10 mouse cellular contexts compared by ENCODE assay signal in genomic region chr11:83263146-83263545, GRCm38 (mm10). TPM values are rescaled to one million over a fixed set of nuclear protein-coding genes. Genes with fewer than 3 reads are reported as not detected.
DNase-seq lines count a peak whose midpoint lies in the region; ATAC-seq lines count a peak whose summit lies in the region.
"Had no signal": no experiment of that assay in that cellular context is flagged by ENCODE, and none has a peak within 500 bp of the region (broad histone marks: within the 10 kb centered on the region; RNA-seq: fewer than 3 reads in every experiment).

No protein-coding gene starts in this region.

- no peaks in the 10 kb centered on the region for H3K27me3 ChIP-seq in hindbrain, embryonic 14.5 days (ENCODE audit: control insufficient read depth, insufficient read depth, low read length)
- no peaks in the 10 kb centered on the region for H3K27me3 ChIP-seq in hindbrain, embryonic 12.5 days
- no peaks in the 10 kb centered on the region for H3K27me3 ChIP-seq in forebrain, embryonic 13.5 days

- peak; percentile 26 for DNase-seq in hindbrain, embryonic 14.5 days (ENCODE audit: low spot score)
- DNase-seq in ES-CJ7 (ENCODE audit: low read depth, low spot score), result peak; percentile 48
- DNase-seq in embryo, embryonic 11 days, result peak; percentile 41
- no peak for DNase-seq in cerebellum, adult 9-11 months
- DNase-seq in testis, postnatal 10 days (ENCODE audit: low spot score), result no peak
- DNase-seq: gastrocnemius, postnatal 36 days had no signal

- no peak for ATAC-seq in hindbrain, embryonic 14.5 days (ENCODE audit: low FRiP score)
- ATAC-seq in hindbrain, embryonic 12.5 days (ENCODE audit: low FRiP score), result no peak
- 0 out of 2 replicates have a peak, but pooled peaks have one; percentile 61 for ATAC-seq in monocyte, adult 5-6 weeks (replicated peaks; ENCODE audit: insufficient number of reproducible peaks, low FRiP score, low TSS enrichment, poor library complexity, severe bottlenecking)
- ATAC-seq in forebrain, embryonic 13.5 days, result no peak

- H3K36me3 ChIP-seq in hindbrain, embryonic 14.5 days (replicated peaks; ENCODE audit: control insufficient read depth, insufficient read depth), result no peaks in the 10 kb centered on the region
- no peaks in the 10 kb centered on the region for H3K36me3 ChIP-seq in hindbrain, embryonic 12.5 days
- H3K36me3 ChIP-seq in forebrain, embryonic 13.5 days (ENCODE audit: poor library complexity, severe bottlenecking), result no peaks in the 10 kb centered on the region
- H3K36me3 ChIP-seq: limb, embryonic 10.5 days had no signal

- WGBS in hindbrain, embryonic 14.5 days, result 64% methylated on average over 3 of the region's 3 CpGs
- 59% methylated on average over 3 of the region's 3 CpGs for WGBS in hindbrain, embryonic 12.5 days
- WGBS in forebrain, embryonic 13.5 days, result 58% methylated on average over 3 of the region's 3 CpGs

- no peak overlapping the region for H3K9ac ChIP-seq in hindbrain, embryonic 14.5 days
- H3K9ac ChIP-seq in hindbrain, embryonic 12.5 days, result no peak overlapping the region
- H3K9ac ChIP-seq in forebrain, embryonic 13.5 days, result no peak overlapping the region

- no peak overlapping the region for H3K27ac ChIP-seq in hindbrain, embryonic 14.5 days
- H3K27ac ChIP-seq in hindbrain, embryonic 12.5 days, result no peak overlapping the region
- no peak overlapping the region for H3K27ac ChIP-seq in forebrain, embryonic 13.5 days
- H3K27ac ChIP-seq: limb, embryonic 10.5 days had no signal

- no peaks in the 10 kb centered on the region for H3K9me3 ChIP-seq in hindbrain, embryonic 14.5 days (ENCODE audit: control insufficient read depth, low read length)
- H3K9me3 ChIP-seq in hindbrain, embryonic 12.5 days (replicated peaks), result no peaks in the 10 kb centered on the region
- H3K9me3 ChIP-seq in forebrain, embryonic 13.5 days (replicated peaks), result no peaks in the 10 kb centered on the region
- H3K9me3 ChIP-seq: limb, embryonic 10.5 days had no signal

- no peaks in the 10 kb centered on the region for H3K4me1 ChIP-seq in hindbrain, embryonic 14.5 days (replicated peaks; ENCODE audit: control insufficient read depth, insufficient read depth, low read length)
- no peaks in the 10 kb centered on the region for H3K4me1 ChIP-seq in hindbrain, embryonic 12.5 days
- no peaks in the 10 kb centered on the region for H3K4me1 ChIP-seq in forebrain, embryonic 13.5 days
- H3K4me1 ChIP-seq: limb, embryonic 10.5 days had no signal

- H3K4me2 ChIP-seq in hindbrain, embryonic 14.5 days (replicated peaks), result no peak overlapping the region
- H3K4me2 ChIP-seq in hindbrain, embryonic 12.5 days (replicated peaks), result no peak overlapping the region
- H3K4me2 ChIP-seq in forebrain, embryonic 13.5 days, result no peak overlapping the region

- H3K4me3 ChIP-seq in hindbrain, embryonic 14.5 days (replicated peaks; ENCODE audit: low read length), result no peak overlapping the region
- no peak overlapping the region for H3K4me3 ChIP-seq in hindbrain, embryonic 12.5 days
- H3K4me3 ChIP-seq in forebrain, embryonic 13.5 days, result no peak overlapping the region
- H3K4me3 ChIP-seq: limb, embryonic 10.5 days had no signal

RNA-seq across cellular contexts. Expression of gene Slfn14, which starts 23.4 kb away (rescaled TPM):
- 0.05 TPM in 1 of 2 replicates, not detected in the other for polyA plus RNA-seq in hindbrain, embryonic 14.5 days (2014; fragmentation: Nextera tagmentation; extraction: Ambion mirVana)
- polyA plus RNA-seq in hindbrain, embryonic 12.5 days (2016; fragmentation: Nextera tagmentation; extraction: Ambion mirVana), result 0.87 and 1.1 TPM in 2 replicates
- 0.29 to 0.86 TPM (median 0.43 TPM) in 3 replicates for total RNA-seq in monocyte, adult 5-6 weeks (2017)
- polyA plus RNA-seq in forebrain, embryonic 13.5 days (2015; fragmentation: Nextera tagmentation; extraction: Ambion mirVana), result 0.04 and 0.14 TPM in 2 replicates
- total RNA-seq: gastrocnemius, postnatal 36 days had no signal

RNA-seq across cellular contexts. Expression of gene Ap2b1, which starts 35.7 kb away (rescaled TPM):
- polyA plus RNA-seq in hindbrain, embryonic 14.5 days (2014; fragmentation: Nextera tagmentation; extraction: Ambion mirVana), result 154 and 180 TPM in 2 replicates
- polyA plus RNA-seq in hindbrain, embryonic 12.5 days (2016; fragmentation: Nextera tagmentation; extraction: Ambion mirVana), result 113 and 128 TPM in 2 replicates
- total RNA-seq in monocyte, adult 5-6 weeks (2017), result 58.0 to 88.4 TPM (median 71.4 TPM) in 3 replicates
- 82.2 and 85.4 TPM in 2 replicates for polyA plus RNA-seq in forebrain, embryonic 13.5 days (2015; fragmentation: Nextera tagmentation; extraction: Ambion mirVana)

RNA-seq across cellular contexts. Expression of gene Pex12, which starts 39.2 kb away (rescaled TPM):
- polyA plus RNA-seq in hindbrain, embryonic 14.5 days (2014; fragmentation: Nextera tagmentation; extraction: Ambion mirVana), result 14.9 and 15.1 TPM in 2 replicates
- polyA plus RNA-seq in hindbrain, embryonic 12.5 days (2016; fragmentation: Nextera tagmentation; extraction: Ambion mirVana), result 16.4 and 19.8 TPM in 2 replicates
- total RNA-seq in monocyte, adult 5-6 weeks (2017), result 3.8 to 5.7 TPM (median 4.9 TPM) in 3 replicates
- polyA plus RNA-seq in forebrain, embryonic 13.5 days (2015; fragmentation: Nextera tagmentation; extraction: Ambion mirVana), result 17.7 and 18.2 TPM in 2 replicates

Comparison
In these comparisons a context has a peak if more than half of its experiments do, and no peak if none do; other contexts are left out.
1. DNase-seq: peak in hindbrain, embryonic 14.5 days (single experiment), ES-CJ7 (single experiment) and embryo, embryonic 11 days (single experiment); none in cerebellum, adult 9-11 months (single experiment) and testis, postnatal 10 days (single experiment).